Mouse (Mus musculus): ENCODE results near the gene Carnmt1. TPM values are rescaled to one million over a fixed set of nuclear protein-coding genes. Genes with fewer than 3 reads are reported as not detected.
A peak's percentile ranks its signal among the peaks of the same experiment; 100 is the strongest.

Gene Carnmt1
- polyA plus RNA-seq, 1 experiment from 2014 or later: 30.9 TPM

GRCm38 (mm10) chr19:18687556-18687955 is 17.0 kb downstream of the Carnmt1 start:
- no peaks in the 10 kb centered on the region for H3K27me3 ChIP-seq (ENCODE audit: control insufficient read depth, insufficient read depth, low read length)
- 74% methylated on average over 3 of the region's 3 CpGs for WGBS

GRCm38 (mm10) chr19:18692176-18692575 is 21.6 kb downstream of the Carnmt1 start:
- no peaks in the 10 kb centered on the region for H3K9me3 ChIP-seq (ENCODE audit: control insufficient read depth, low read length)

More at GRCm38 (mm10) chr19:18687556-18687955, 17.0 kb downstream of the Carnmt1 start:
- Histone ChIP-seq H3K9ac (ENCODE audit: low read length) (no peak overlapping the region), H3K4me3 (ENCODE audit: low read depth, low read length) (no peak overlapping the region), H3K4me1 (replicated peaks; ENCODE audit: control insufficient read depth, insufficient read depth, low read length) (no peaks in the 10 kb centered on the region), H3K9me3 (ENCODE audit: control insufficient read depth, low read length) (no peaks in the 10 kb centered on the region), H3K4me2 (ENCODE audit: low read depth, low read length, severe bottlenecking) (no peak overlapping the region), H3K27ac (ENCODE audit: low read depth, low read length) (no peak overlapping the region), H3K36me3 (ENCODE audit: control insufficient read depth, insufficient read depth, low read length) (no peaks in the 10 kb centered on the region)
- DNase-seq (ENCODE audit: low spot score): no peak
- 0 out of 2 replicates have a peak, but pooled peaks have one; percentile 39 for ATAC-seq (replicated peaks; ENCODE audit: low FRiP score)

GRCm38 (mm10) chr19:18692768-18693167 is 22.2 kb downstream of the Carnmt1 start:
- Histone ChIP-seq H3K27ac (ENCODE audit: low read depth, low read length) (no peak overlapping the region), H3K4me2 (ENCODE audit: low read depth, low read length, severe bottlenecking) (no peak overlapping the region), H3K4me3 (ENCODE audit: low read depth, low read length) (no peak overlapping the region), H3K36me3 (ENCODE audit: control insufficient read depth, insufficient read depth, low read length) (peaks cover 2% of the 10 kb centered on the region; the same call in 1 of the 2 replicates), H3K4me1 (replicated peaks; ENCODE audit: control insufficient read depth, insufficient read depth, low read length) (no peaks in the 10 kb centered on the region), H3K27me3 (ENCODE audit: control insufficient read depth, insufficient read depth, low read length) (no peaks in the 10 kb centered on the region), H3K9ac (ENCODE audit: low read length) (no peak overlapping the region), H3K9me3 (ENCODE audit: control insufficient read depth, low read length) (no peaks in the 10 kb centered on the region)
- 85% methylated on average over 2 of the region's 2 CpGs for WGBS
- DNase-seq (ENCODE audit: low spot score) (no peak), ATAC-seq (replicated peaks; ENCODE audit: low FRiP score) (no peak)

More at GRCm38 (mm10) chr19:18692176-18692575, 21.6 kb downstream of the Carnmt1 start:
- H3K4me1 ChIP-seq (replicated peaks; ENCODE audit: control insufficient read depth, insufficient read depth, low read length): no peaks in the 10 kb centered on the region
- H3K4me3 ChIP-seq (ENCODE audit: low read depth, low read length): no peak overlapping the region
- ATAC-seq (replicated peaks; ENCODE audit: low FRiP score): no peak
- no peak overlapping the region for H3K9ac ChIP-seq (ENCODE audit: low read length)
- no peak overlapping the region for H3K4me2 ChIP-seq (ENCODE audit: low read depth, low read length, severe bottlenecking)
- H3K27ac ChIP-seq (ENCODE audit: low read depth, low read length): no peak overlapping the region
- WGBS: 87% methylated on average over 3 of the region's 3 CpGs
- no peaks in the 10 kb centered on the region for H3K27me3 ChIP-seq (ENCODE audit: control insufficient read depth, insufficient read depth, low read length)
- H3K36me3 ChIP-seq (ENCODE audit: control insufficient read depth, insufficient read depth, low read length): peaks cover 2% of the 10 kb centered on the region; the same call in 1 of the 2 replicates
- DNase-seq (ENCODE audit: low spot score): no peak

GRCm38 (mm10) chr19:18695116-18695515 is 24.6 kb downstream of the Carnmt1 start:
- no peak for DNase-seq (ENCODE audit: low spot score)
- Histone ChIP-seq H3K9ac (ENCODE audit: low read length) (no peak overlapping the region), H3K4me1 (replicated peaks; ENCODE audit: control insufficient read depth, insufficient read depth, low read length) (no peaks in the 10 kb centered on the region), H3K4me2 (ENCODE audit: low read depth, low read length, severe bottlenecking) (no peak overlapping the region), H3K27ac (ENCODE audit: low read depth, low read length) (no peak overlapping the region), H3K36me3 (ENCODE audit: control insufficient read depth, insufficient read depth, low read length) (peaks cover 2% of the 10 kb centered on the region; the same call in 1 of the 2 replicates), H3K27me3 (ENCODE audit: control insufficient read depth, insufficient read depth, low read length) (no peaks in the 10 kb centered on the region), H3K4me3 (ENCODE audit: low read depth, low read length) (no peak overlapping the region), H3K9me3 (ENCODE audit: control insufficient read depth, low read length) (no peaks in the 10 kb centered on the region)
- WGBS: 92% methylated on average over 3 of the region's 3 CpGs
- ATAC-seq (replicated peaks; ENCODE audit: low FRiP score): no peak

- no peak overlapping the region for H3K9ac ChIP-seq (ENCODE audit: low read length)
- ATAC-seq (replicated peaks; ENCODE audit: low FRiP score) (no peak), DNase-seq (ENCODE audit: low spot score) (no peak)
- H3K27me3 ChIP-seq (ENCODE audit: control insufficient read depth, insufficient read depth, low read length): no peaks in the 10 kb centered on the region
- H3K4me1 ChIP-seq (replicated peaks; ENCODE audit: control insufficient read depth, insufficient read depth, low read length): no peaks in the 10 kb centered on the region
- H3K36me3 ChIP-seq (ENCODE audit: control insufficient read depth, insufficient read depth, low read length): peaks cover 2% of the 10 kb centered on the region; the same call in 1 of the 2 replicates
- no peaks in the 10 kb centered on the region for H3K9me3 ChIP-seq (ENCODE audit: control insufficient read depth, low read length)
- WGBS: 86% methylated on average over 1 of the region's 1 CpGs
- H3K27ac ChIP-seq (ENCODE audit: low read depth, low read length): no peak overlapping the region
- no peak overlapping the region for H3K4me3 ChIP-seq (ENCODE audit: low read depth, low read length)
- H3K4me2 ChIP-seq (ENCODE audit: low read depth, low read length, severe bottlenecking): no peak overlapping the region
Observed at GRCm38 (mm10) chr19:18695552-18695951, 25.0 kb downstream of the Carnmt1 start.

GRCm38 (mm10) chr19:18708101-18708500 is 37.5 kb downstream of the Carnmt1 start:
- H3K9me3 ChIP-seq (ENCODE audit: control insufficient read depth, low read length): no peaks in the 10 kb centered on the region
- ATAC-seq (replicated peaks; ENCODE audit: low FRiP score) (no peak), DNase-seq (ENCODE audit: low spot score) (no peak)
- no peaks in the 10 kb centered on the region for H3K27me3 ChIP-seq (ENCODE audit: control insufficient read depth, insufficient read depth, low read length)
- no peak overlapping the region for H3K27ac ChIP-seq (ENCODE audit: low read depth, low read length)
- no peak overlapping the region for H3K4me2 ChIP-seq (ENCODE audit: low read depth, low read length, severe bottlenecking)
- H3K4me3 ChIP-seq (ENCODE audit: low read depth, low read length): no peak overlapping the region
- no peaks in the 10 kb centered on the region for H3K36me3 ChIP-seq (ENCODE audit: control insufficient read depth, insufficient read depth, low read length)
- no peak overlapping the region for H3K9ac ChIP-seq (ENCODE audit: low read length)
- no peaks in the 10 kb centered on the region for H3K4me1 ChIP-seq (replicated peaks; ENCODE audit: control insufficient read depth, insufficient read depth, low read length)

- no peak for DNase-seq (ENCODE audit: low spot score)
- no peak overlapping the region for H3K4me3 ChIP-seq (ENCODE audit: low read depth, low read length)
- peaks cover 2% of the 10 kb centered on the region; the same call in 1 of the 2 replicates for H3K4me1 ChIP-seq (replicated peaks; ENCODE audit: control insufficient read depth, insufficient read depth, low read length)
- ATAC-seq (replicated peaks; ENCODE audit: low FRiP score): no peak
- no peak overlapping the region for H3K9ac ChIP-seq (ENCODE audit: low read length)
- no peaks in the 10 kb centered on the region for H3K36me3 ChIP-seq (ENCODE audit: control insufficient read depth, insufficient read depth, low read length)
- no peak overlapping the region for H3K4me2 ChIP-seq (ENCODE audit: low read depth, low read length, severe bottlenecking)
- no peaks in the 10 kb centered on the region for H3K9me3 ChIP-seq (ENCODE audit: control insufficient read depth, low read length)
- 71% methylated on average over 6 of the region's 6 CpGs for WGBS
- H3K27ac ChIP-seq (ENCODE audit: low read depth, low read length): no peak overlapping the region
- H3K27me3 ChIP-seq (ENCODE audit: control insufficient read depth, insufficient read depth, low read length): no peaks in the 10 kb centered on the region
Observed at GRCm38 (mm10) chr19:18710903-18711302, 40.3 kb downstream of the Carnmt1 start.

- H3K4me3 ChIP-seq (ENCODE audit: low read depth, low read length): no peak overlapping the region
- no peak overlapping the region for H3K4me2 ChIP-seq (ENCODE audit: low read depth, low read length, severe bottlenecking)
- DNase-seq (ENCODE audit: low spot score) (no peak), ATAC-seq (replicated peaks; ENCODE audit: low FRiP score) (no peak)
- WGBS: 92% methylated on average over 9 of the region's 9 CpGs
- H3K4me1 ChIP-seq (replicated peaks; ENCODE audit: control insufficient read depth, insufficient read depth, low read length): peaks cover 2% of the 10 kb centered on the region; the same call in 1 of the 2 replicates
- no peaks in the 10 kb centered on the region for H3K9me3 ChIP-seq (ENCODE audit: control insufficient read depth, low read length)
- H3K27ac ChIP-seq (ENCODE audit: low read depth, low read length): no peak overlapping the region
- H3K27me3 ChIP-seq (ENCODE audit: control insufficient read depth, insufficient read depth, low read length): no peaks in the 10 kb centered on the region
- no peaks in the 10 kb centered on the region for H3K36me3 ChIP-seq (ENCODE audit: control insufficient read depth, insufficient read depth, low read length)
- no peak overlapping the region for H3K9ac ChIP-seq (ENCODE audit: low read length)
Observed at GRCm38 (mm10) chr19:18711589-18711988, 41.0 kb downstream of the Carnmt1 start.

GRCm38 (mm10) chr19:18712153-18712865 is 41.7 kb downstream of the Carnmt1 start:
- H3K9me3 ChIP-seq (ENCODE audit: control insufficient read depth, low read length): no peaks in the 10 kb centered on the region
- 58% methylated on average over 16 of the region's 16 CpGs for WGBS
- H3K4me3 ChIP-seq (ENCODE audit: low read depth, low read length): peak overlapping the region; percentile 81
- peak overlapping the region; percentile 82 for H3K9ac ChIP-seq (ENCODE audit: low read length)
- peak overlapping the region; percentile 92 for H3K27ac ChIP-seq (ENCODE audit: low read depth, low read length)
- DNase-seq (ENCODE audit: low spot score) (no peak), ATAC-seq (replicated peaks; ENCODE audit: low FRiP score) (no peak)
- H3K36me3 ChIP-seq (ENCODE audit: control insufficient read depth, insufficient read depth, low read length): no peaks in the 10 kb centered on the region
- peak overlapping the region; percentile 50 for H3K4me2 ChIP-seq (ENCODE audit: low read depth, low read length, severe bottlenecking)
- no peaks in the 10 kb centered on the region for H3K27me3 ChIP-seq (ENCODE audit: control insufficient read depth, insufficient read depth, low read length)
- peaks cover 2% of the 10 kb centered on the region; the same call in 1 of the 2 replicates for H3K4me1 ChIP-seq (replicated peaks; ENCODE audit: control insufficient read depth, insufficient read depth, low read length)
